Mouse (Mus musculus) kidney, adult 9 months (tissue): Measurements from ENCODE around the gene Pla2g4b.

Experiments
- DNase-seq: peaks from one replicate; pipeline ENCODE4 v3.0.0; 2022

Pla2g4b gene

GRCm38 (mm10) chr2:120032726-120033467 lies at the start of gene Pla2g4b:
Gene Pla2g4b (plus strand): TSS chr2:120033417.
- DNase-seq = no peak

DNA sequence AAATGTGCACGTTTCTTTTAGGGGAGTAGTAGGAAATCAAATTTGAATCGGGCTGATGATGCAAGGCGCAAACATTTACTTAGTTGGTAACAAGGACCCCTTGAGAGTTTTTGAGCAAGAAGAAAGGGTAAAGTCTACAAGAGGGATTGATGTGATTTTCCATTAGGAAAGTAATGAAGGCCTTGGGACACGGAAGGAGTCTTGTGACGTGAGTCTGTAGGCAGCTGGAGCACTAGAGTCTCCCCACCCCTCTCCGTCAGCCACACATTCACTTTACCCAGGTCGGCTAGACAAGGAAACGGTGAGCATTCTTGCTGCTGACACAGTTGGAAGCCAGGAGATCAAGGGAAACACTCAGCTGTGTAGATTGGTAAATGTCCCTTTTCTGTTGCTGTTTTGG lies 47.3 kb upstream of the Pla2g4b start:
- no peak for DNase-seq

GRCm38 (mm10) chr2:119986369-119986768 lies 46.8 kb upstream of the Pla2g4b start:
- no peak for DNase-seq

- no peak for DNase-seq
Measured at GRCm38 (mm10) chr2:119987441-119987840, 45.8 kb upstream of the Pla2g4b start.

DNA sequence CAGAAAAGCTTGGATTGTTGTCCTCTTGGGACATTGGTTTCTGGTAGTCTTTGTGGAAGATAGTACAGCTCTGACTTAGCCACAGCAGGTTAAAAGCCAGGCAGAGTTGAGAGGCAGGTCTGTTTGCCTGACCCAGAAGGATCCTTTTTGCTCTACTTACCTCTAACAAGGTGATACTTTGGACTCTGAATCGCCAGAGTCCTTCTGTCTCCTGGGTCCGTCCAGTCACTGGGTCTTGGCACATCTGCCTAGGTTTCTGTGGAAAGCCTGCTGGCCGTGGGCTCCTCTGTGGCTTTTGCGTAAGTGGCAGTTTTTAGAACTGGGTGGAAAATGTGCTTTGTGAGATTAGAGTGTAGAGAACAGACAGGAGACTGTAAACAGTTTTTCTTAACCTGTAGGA lies 44.3 kb upstream of the Pla2g4b start:
- peak; percentile 65 for DNase-seq

- peak; percentile 61 for DNase-seq
Measured at GRCm38 (mm10) chr2:119990881-119991280, 42.3 kb upstream of the Pla2g4b start.

GRCm38 (mm10) chr2:119992349-119992748 lies 40.9 kb upstream of the Pla2g4b start:
- no peak for DNase-seq

DNA sequence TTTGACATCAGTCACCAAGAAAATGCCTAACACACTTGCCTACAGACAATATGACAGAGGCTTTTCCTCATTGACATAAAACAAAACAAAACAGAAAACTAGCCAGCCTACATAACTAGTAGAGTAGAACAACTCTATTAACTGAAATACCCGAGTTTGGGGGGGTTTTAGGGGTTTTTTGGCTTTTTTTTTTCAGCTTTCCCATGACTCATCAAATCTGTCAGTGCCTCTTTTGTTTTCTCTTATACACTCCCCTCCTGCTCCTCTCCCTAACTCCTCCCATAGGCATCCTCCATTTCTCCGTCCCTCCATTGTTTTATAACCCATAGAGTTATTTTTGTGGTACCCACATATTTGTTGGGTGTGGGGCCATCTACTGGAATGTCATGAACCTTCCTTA lies 39.7 kb upstream of the Pla2g4b start:
- DNase-seq = no peak

DNA sequence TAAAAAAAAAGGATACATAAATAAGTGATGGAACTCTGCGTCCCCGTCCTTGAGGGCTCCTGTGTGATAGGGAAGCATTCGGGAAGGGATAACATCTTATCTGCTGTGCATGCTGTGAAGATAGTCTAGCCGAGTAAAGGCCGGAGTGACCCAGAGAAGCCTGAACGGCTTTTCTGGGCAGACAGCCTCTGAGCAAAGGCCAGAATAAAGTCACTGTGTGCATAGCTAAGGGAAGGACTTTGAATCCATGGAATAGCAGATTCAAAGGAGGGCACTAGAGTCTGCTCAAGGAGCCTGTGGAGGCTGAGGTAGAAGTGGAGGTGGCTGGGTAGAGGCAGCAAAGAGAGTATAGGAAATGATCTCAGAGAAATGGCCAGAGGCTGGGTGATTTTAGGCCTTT lies 38.4 kb upstream of the Pla2g4b start:
- DNase-seq = peak; percentile 61

DNA sequence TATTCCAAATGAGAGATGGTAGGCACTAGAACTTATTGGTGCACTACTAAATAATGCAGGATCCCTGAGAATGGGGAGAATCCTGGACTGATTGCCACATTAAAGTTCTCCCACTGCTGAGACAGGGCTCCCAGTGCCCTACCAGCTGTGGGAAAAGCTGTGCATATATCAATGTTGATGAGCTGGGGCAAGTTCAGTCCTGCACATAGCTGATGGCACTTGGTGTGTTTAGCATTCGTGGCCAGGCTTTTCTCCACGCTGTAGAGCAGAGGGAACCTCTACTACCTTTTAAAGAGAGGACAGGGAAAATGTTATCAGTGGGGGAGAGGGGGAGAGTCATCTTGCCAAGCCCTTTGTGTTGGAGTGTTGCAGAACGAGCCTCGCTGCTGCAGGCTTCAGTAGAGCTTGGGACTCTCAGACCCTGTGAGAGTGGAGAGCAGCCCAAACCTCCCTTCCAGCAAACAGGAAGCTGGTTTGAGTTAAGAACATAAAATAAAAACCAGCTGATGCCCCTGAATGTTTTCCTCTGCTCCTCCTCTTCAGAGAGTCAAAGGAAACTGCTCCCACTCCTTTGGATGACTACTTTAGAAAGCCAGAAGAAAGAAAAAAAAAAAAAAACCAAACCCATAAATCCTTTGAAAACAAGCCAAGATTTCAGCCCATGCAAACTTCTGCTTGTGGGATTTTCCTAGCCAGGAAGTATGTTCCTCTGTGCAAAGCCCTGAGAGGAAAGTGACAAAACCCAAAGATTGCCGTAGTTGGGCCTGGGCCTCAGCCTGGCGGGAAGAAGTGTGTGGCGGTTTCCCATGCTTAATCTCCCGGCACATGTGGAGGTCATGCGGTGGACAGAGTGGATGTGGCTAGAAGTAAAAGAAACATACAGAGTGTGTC lies 37.6 kb upstream of the Pla2g4b start:
- peak; percentile 33 for DNase-seq

- no peak for DNase-seq
Measured at GRCm38 (mm10) chr2:119997354-119997753, 35.9 kb upstream of the Pla2g4b start.

- DNase-seq = no peak
Measured at GRCm38 (mm10) chr2:119999731-120000130, 33.5 kb upstream of the Pla2g4b start.

- no peak for DNase-seq
Measured at GRCm38 (mm10) chr2:120000882-120001584, 32.2 kb upstream of the Pla2g4b start.

DNA sequence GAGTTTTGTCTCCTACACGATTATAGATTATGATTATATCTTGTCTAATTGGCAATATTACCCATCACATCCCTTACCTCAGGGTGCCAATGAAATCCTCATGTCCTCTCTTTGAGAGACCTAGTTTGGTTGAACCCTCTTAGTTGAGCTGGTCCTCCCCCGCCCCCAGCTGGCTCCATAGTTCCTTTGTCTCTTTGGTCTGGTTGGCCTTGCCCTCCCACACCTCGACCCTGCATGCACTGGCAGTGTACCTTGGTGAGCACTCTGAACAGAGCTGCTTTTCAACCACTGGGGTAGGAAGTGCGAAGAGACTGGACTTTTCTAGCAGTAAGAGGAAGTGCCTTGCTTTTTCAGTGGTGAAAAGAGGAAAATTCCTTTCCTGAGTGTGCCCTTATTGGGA lies 31.3 kb upstream of the Pla2g4b start:
- DNase-seq = no peak

DNA sequence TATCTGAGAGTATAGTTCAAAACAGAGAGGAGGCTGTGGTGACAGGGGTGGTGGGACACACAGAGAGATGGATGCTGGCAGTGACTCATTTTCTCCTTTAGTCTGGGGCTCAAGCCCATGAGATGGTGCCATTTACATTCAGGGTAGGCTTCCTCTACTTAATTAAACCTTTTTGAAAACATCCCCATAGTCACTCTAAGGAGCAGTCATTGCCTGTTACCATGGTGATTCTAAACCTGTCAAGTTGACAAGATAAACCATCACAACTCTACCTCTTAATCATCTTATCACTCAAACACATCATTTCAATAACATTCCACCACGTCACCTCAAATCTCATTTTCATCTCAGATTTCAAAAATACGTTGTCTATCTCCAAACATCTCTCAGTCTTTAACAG lies 29.2 kb upstream of the Pla2g4b start:
- no peak for DNase-seq

DNA sequence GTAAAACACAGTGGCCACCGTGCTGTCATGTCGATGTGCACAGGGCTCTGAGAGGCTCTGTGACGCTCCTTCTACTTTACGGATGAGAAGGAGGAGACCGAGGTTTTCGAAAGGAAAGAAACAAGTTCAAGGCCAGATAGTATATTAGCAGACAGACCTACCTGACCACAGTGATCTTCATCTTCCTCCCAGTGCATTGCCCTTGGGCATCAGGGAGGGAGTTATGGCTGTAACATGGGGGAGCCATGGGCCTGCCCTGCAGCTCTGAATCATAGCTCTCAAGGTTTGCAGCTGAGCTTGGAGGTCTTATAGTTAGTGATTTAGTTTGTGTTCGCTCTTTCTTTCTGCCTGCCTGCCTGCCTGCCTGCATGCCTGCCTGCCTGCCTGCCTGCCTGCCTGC lies 26.5 kb upstream of the Pla2g4b start:
- DNase-seq = no peak

GRCm38 (mm10) chr2:120007680-120008210 lies 25.5 kb upstream of the Pla2g4b start:
- no peak for DNase-seq

DNA sequence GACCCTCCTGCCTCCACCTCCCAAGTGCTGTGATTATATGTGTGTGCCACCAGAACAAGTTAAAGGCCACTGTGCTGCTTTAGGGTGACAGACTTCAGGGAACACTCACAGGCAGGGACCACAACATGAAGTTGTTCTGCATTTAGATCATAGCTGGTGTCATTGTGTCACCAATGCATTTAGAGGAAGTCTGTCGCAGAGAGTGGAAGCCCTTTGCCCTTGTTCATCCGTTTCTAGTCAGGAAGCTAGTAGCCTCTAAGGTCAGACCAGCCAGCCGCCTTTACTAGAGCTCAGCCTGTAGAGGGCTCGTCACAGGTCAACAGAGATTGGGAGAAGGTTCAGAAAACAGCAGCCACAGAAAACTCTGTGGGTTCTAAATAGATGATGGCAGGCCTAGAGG lies 24.5 kb upstream of the Pla2g4b start:
- peak; percentile 44 for DNase-seq

DNA sequence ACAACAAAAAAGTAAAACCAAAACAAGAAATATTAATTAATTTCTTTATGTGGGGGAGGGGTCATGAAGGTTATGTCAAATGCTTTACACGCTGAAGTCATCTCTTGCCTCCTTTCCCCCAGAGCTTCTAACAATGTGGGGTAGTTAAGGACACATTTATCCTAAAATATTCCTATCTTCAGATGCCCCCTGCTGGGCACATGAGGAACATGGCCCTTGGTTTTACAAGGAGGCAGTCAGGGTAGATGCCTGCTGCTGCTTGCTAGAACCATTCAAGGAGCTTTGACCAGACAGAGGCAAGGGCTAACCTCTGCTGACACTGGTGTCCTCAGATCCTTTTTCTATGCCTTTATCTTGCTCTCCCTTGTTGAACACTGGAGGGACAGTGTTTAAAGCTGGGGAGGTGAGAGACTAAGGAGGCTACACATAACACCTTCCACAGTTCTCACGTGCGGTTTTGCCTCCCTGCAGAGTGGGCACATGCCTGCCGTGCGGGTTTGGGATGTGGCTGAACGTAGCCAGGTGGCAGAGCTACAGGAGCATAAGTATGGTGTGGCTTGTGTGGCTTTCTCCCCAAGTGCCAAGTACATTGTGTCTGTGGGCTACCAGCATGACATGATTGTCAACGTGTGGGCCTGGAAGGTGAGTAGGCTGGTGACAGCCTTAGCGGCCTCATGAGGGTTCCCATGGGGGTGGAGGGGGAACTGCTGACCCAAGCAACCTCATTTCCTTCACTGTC lies 21.6 kb upstream of the Pla2g4b start:
- DNase-seq = peak; percentile 71

DNA sequence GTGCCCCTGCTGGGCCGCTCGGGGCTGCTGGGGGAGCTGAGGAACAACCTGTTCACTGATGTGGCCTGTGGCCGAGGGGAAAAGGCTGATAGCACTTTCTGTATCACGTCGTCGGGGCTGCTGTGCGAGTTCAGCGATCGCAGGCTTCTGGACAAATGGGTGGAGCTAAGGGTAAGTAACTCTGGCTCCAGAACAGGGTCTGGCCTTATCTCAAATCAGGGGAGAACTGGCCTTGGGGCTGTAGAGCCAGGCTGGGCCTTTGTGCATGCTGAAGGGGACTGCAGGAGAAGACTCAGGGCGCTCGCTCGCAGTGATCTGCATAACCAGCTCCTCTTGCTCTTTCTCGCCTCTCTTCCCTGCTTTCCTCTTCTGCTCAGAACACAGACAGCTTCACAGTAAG lies 20.3 kb upstream of the Pla2g4b start:
- no peak for DNase-seq

DNA sequence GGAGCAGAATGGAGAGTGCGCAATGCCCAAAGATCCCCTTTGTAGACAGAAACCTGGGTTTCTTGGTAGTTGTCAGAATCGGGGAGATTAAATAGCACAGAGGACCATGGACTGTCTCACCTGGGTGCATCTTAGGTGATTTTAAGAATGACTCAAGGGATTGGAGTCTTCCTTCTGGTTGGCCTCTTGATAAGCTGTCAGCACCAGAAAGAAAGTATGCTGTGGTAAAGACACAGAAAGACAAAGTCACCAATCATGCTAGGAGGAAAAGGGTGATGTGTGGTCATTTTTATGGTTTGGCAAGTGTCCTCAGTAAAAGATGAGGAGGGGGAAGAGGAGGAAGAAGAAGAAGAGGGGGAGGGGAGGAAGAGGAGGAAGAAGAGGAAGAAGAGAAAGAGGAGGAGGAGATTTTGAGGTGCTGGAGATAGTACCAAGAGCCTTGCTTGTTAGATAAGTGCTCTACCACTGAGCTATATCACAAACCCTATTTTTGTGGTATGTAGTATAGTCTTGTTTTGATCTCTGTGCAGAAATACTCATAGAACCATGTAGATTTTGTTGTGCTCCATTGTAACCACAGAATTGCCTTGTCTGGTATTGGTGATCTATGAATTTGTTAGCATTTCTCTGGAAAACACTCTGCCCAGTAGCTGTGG lies 19.3 kb upstream of the Pla2g4b start:
- no peak for DNase-seq

- DNase-seq = no peak
Measured at GRCm38 (mm10) chr2:120015882-120016281, 17.3 kb upstream of the Pla2g4b start.
